Mouse (Mus musculus) urinary bladder, postnatal 25 days (tissue): ENCODE data around the gene Bcap31.
"Not testable (repeated sequence)": the region's sequence is repeated elsewhere in the genome, so short reads cannot be mapped to it uniquely, and the experiment has no call there.

Source experiments
- DNase-seq: peaks from one replicate; pipeline ENCODE4 v3.0.0; 2022; ENCODE audit warnings: low spot score

Bcap31 gene

GRCm38 (mm10) chrX:73716109-73716661, at the start of gene Bcap31, which contains the start of gene Abcd1:
Gene Bcap31 (minus strand): TSS chrX:73716175.
Gene Abcd1 (plus strand): TSS chrX:73716597.
- DNase-seq = peak; percentile 83

DNA sequence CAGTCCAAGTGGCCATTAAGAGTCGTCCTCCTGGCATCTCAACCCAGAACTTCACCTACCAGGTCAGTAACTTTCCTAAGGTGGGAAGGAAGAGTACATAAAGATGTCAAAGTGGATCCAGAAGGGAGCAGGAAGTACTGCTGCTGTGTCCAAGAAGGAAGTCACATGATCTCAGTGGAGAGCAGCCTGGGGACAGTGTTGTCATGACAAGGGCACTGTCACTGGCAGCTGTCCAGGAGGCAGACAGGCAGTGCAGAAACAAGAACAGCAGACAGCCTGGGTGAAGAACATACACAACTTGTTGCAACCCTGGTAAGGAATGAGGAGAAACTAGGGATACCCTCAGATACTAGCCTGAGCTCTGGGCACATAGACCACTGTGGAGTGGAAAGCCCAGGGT, 49.3 kb upstream of the Bcap31 start:
- no peak for DNase-seq

DNA sequence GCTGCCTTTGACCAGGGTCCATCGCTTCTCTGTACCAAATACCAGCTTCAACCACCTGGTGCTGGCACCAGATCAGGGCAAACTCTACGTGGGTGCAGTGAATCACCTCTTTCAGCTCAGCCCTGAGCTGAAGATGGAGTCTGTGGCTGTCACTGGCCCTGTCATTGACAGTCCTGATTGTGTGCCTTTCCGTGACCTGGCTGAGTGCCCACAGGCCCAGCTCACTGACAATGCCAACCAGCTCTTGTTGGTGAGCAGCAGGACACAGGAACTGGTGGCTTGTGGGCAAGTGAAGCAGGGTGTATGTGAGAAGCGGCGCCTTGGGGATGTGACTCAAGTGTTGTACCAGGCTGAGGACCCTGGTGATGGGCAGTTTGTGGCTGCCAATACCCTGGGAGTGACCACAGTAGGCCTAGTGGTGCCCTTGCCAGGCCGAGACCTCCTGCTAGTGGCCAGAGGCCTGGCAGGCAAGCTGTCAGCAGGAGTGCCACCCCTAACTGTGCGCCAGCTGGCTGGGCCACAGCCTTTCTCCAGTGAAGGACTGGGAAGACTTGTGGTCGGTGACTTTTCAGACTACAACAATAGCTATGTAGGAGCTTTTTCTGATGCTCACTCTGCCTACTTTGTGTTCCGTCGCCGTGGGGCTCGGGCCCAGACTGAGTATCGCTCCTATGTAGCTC, 42.8 kb upstream of the Bcap31 start:
- DNase-seq = no peak

DNA sequence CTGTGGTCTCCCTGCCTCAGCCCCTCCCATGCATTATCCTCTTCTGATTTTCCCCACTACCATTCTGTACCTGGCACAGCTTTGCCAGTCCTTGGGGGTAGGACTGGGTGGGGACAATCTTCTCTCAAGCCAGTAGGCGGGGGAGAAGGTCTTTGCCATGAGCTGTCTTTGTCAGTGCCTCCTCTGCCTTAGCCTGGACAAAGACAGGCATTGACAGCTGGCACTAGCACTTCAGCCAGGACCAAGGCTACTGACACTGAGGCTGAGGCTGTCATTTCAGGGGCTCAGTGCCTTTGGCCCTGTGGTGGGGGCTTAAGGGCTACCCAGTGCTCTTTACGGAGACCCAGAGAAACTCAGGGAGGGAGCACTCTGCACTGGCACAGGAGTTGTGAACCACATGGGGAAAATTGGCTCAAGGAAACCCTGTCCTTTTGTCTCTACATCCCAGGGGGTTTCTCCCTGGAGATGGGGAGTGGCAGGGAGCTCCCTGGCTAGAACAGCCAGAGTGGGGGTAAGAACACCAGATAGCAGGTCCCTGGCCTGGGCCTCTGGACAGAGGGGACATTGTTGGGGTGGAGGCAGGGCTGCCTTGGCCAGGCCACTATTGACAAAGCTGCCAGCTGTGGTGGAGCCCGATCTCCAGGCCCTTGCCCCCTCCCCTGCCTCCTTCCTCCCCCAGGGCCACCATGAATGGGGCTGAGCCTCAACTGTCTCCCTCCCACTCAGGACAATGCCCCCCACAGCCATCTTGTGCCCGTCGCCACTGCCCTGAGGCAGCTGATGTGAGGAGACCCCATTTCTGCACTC, 40.6 kb upstream of the Bcap31 start, which contains the start of gene Plxnb3:
TSS of gene Plxnb3 (plus strand) at position 757 of the 807 bp plus-strand sequence.
- no peak for DNase-seq

DNA sequence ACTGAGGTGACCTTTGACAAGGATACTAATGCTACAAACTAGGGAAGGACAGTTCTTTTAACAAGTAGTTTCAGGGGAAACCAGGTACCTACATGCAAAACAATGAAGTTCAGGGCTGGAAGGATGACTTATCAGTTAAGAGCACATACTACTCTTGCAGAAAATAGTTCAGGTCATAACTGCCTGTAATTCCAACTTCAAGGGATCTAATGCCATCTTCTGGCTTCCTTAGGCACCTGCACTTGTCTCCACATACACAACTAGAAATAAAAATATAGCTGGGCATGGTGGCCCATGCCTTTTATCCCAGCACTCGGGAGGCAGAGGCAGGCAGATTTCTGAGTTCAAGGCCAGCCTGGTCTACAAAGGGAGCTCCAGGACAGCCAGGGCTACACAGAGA, 33.0 kb upstream of the Bcap31 start:
- no peak for DNase-seq

- DNase-seq = no peak
Measured at GRCm38 (mm10) chrX:73744774-73745481, 29.0 kb upstream of the Bcap31 start.

DNA sequence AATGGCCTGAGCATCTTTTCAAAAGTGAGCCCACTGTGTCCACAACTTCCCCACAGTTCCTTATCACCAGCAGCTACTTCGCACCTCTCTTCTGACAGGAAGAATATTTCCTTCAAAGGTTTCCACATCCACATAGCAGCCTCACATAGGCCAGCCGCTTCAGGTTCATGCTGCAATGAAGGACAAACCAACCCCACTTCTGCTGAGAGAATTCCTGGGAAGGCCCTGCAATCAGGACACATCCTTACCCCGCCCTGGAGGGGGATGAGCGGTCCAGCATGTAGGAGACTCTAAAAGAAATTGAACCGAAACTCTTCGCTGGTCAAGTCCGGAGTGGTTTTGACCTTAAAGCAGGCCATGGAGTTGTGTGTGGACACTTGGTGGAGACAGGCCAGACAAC, 23.9 kb upstream of the Bcap31 start:
- not testable (repeated sequence) for DNase-seq

- DNase-seq = no peak
Measured at GRCm38 (mm10) chrX:73739151-73739550, 23.2 kb upstream of the Bcap31 start.

DNA sequence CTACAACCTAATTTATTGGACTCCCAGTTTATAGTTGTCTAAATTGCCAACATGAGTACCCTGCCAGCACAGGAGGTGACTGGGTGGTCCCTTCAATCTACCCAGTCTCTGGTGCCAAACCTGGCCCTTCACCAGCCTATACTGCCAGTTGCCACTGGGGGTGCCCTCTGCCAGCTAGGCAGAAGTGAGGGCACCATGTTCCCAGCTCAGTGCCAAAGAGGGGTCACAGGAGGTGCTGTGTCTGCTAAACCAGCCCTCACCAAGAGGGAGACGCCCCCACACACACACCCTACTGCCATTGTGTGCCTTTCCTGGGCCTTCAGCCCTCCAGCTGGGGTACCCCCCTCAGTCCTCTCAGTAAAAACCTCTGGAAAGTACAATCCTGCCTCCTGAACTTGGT, 22.2 kb upstream of the Bcap31 start:
- DNase-seq = no peak

- no peak for DNase-seq
Measured at GRCm38 (mm10) chrX:73730908-73731307, 14.9 kb upstream of the Bcap31 start.

GRCm38 (mm10) chrX:73718686-73719362, 2.8 kb upstream of the Bcap31 start:
- peak; percentile 38 for DNase-seq

- DNase-seq = no peak
Measured at GRCm38 (mm10) chrX:73718271-73718670, 2.3 kb upstream of the Bcap31 start.

DNA sequence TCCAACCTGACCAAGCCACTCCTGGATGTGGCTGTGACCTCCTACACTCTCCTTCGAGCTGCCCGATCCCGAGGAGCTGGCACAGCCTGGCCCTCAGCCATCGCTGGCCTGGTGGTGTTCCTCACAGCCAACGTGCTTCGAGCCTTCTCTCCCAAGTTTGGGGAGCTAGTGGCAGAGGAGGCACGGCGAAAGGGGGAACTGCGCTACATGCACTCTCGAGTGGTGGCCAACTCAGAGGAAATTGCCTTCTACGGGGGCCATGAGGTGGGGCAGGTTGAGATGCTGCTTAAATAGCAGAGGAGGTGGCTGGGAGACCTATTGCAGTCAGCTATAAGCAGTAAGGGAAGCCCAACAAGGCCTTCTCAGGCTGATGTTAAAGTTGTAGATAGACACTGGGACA, 1.7 kb upstream of the Bcap31 start:
- DNase-seq = no peak

DNA sequence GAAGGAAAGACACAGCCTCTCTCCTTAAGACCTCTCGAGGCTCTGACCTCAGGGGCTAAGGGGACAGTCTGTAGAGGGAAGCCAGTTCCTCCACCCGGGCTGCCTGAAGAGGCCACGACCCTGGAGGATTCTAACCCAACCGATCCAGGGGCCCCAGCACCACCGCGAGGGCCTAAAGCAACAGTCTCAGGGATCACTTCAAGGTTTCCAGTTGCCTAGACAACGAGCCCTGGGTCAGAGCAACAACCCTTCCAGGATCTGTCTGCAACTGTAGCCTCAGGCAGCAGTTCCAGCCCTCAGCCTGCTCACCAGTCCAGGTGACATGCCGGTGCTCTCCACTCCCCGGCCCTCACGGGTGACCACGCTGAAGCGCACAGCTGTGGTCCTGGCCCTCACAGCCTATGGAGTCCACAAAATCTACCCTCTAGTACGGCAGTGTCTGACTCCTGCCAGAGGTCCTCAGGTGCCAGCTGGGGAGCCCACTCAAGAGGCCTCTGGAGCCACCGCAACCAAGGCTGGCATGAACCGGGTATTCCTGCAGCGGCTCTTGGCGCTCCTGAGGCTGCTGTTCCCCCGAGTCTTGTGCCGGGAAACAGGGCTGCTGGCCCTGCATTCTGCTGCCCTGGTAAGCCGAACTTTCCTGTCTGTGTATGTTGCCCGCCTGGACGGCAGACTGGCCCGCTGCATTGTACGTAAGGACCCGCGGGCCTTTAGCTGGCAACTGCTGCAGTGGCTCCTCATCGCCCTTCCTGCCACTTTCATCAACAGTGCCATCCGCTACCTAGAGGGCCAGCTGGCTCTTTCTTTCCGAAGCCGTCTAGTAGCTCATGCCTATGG, 952 bp upstream of the Bcap31 start:
- DNase-seq = peak; percentile 6

- DNase-seq = peak; percentile 13
Measured at GRCm38 (mm10) chrX:73715476-73716108, 383 bp downstream of the Bcap31 start.

- no peak for DNase-seq
Measured at GRCm38 (mm10) chrX:73700472-73700871, 15.5 kb downstream of the Bcap31 start.

DNA sequence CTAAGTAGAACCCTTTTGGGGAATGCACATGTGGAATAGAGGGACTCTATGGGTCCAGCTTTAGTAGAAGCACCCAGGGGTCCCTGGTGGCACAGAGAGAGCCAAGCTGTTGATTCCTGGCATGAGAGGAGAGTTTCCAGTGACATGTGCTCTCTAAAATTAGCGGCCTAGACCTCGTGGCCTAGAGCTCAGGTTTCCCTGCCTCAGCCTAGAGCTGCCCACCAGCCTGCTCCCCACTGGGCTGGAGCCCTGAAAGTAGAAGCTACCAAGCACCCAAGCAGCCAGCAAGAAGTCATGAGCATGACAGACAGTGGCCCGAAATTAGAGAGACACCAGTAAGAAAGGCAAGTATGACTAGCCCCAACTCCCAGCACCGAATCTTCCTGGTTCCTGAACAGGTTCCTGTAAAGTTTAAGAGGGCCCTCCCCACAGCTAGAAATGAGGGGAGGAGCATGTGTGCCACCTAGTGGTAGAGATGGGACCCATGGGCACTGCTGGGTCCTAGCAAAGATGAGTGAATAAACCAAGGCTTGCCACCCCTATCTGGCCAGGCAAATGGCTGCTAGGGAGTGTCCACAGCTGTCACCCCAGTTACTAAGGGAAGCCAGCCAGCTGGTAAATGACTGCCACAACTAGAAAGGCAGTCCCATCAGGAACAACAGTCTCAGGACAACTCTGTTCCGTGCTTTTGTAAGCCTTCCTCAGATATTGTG, 24.9 kb downstream of the Bcap31 start:
- DNase-seq = no peak

DNA sequence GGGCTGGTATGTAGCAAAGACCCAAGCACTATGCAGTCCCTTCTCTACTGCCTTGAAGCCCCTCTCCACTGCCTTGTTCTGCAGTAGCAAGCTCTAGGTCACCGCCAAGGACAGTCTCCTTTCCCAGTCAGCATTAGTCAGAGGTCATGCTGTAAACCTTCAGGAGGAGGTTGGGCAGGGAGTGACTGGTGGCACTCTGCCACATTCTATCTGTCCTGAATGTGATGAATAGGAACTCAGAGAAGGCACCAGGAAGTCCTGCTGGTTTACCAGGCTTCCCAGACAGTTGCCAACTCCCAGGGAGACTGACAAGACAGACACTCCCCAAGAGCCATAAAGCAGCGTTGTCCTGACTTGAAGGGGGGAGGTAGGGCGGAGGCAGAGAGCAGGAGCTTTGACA, 30.3 kb downstream of the Bcap31 start:
- no peak for DNase-seq

DNA sequence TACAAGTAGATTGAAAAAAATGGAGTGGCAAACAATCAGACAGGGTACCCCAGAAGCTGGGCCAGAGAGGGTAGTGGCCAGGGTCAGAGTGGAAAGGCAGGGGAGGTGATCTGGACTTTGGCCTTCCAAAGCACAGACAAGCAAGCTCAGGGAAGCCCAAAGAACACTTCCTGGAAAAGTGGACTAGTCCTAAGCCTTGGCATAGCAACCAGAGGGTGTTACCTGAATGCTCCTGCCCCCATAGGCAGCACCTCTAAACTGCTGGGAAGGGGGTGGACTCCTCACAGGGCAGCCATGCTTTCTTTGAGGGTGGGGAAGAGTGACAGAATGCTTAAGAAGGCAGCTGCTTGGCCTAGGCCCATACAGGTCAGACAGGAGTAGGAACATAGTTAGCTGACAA, 31.0 kb downstream of the Bcap31 start:
- no peak for DNase-seq

DNA sequence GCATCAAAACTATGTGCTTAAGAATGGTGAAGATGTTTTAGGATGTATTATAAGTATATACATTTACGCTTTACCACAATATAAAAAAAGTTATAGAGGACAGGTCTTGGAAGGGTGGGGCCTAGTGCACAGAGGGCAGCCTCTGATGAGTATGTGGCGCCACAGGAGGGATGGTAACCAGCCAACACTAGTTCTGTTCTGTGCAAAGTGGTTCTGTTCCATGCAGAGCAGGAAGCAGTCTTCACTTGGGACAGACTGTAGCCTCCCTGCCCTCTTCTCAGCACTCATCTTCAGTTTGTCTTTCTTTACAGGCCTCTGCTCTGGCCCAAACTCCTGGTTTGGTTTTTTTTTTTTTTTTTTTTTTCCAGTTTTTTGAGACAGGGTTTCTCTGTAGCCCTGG, 31.8 kb downstream of the Bcap31 start:
- no peak for DNase-seq
